Comparison of ENCODE assay signal across 17 mouse cellular contexts in genomic region chr9:44817522-44817921, GRCm38 (mm10). TPM values are rescaled to one million over a fixed set of nuclear protein-coding genes. Genes with fewer than 3 reads are reported as not detected.
"Had no signal": no experiment of that assay in that cellular context is flagged by ENCODE, and none has a peak within 500 bp of the region (broad histone marks: within the 10 kb centered on the region; RNA-seq: fewer than 3 reads in every experiment).

No protein-coding gene starts in this region.

- H3K27ac ChIP-seq: macrophage; midbrain, embryonic 13.5 days; midbrain, embryonic 15.5 days; neural tube, embryonic 12.5 days; stomach, embryonic 15.5 days; stomach, postnatal 0 days had no signal

- DNase-seq: lung, adult 18-20 months; lung, embryonic 14.5 days; lung, postnatal 10 days; lung, postnatal 36 days; right cerebral cortex, postnatal 14 days; thymus, adult 2 months; thymus, postnatal 25 days; thymus, postnatal 4 days had no signal

- H3K4me3 ChIP-seq: megakaryocyte, embryonic 14.5 days; midbrain, embryonic 13.5 days; midbrain, embryonic 15.5 days; neural tube, embryonic 12.5 days; stomach, embryonic 15.5 days had no signal

RNA-seq across cellular contexts. Expression of gene Ttc36, which starts 14.7 kb away (rescaled TPM):
- total RNA-seq: monocyte, adult 5-6 weeks had no signal

RNA-seq across cellular contexts. Expression of gene Tmem25, which starts 18.4 kb away (rescaled TPM):
- total RNA-seq: neutrophil, adult 5-6 weeks had no signal
